ENCODE assay signal across 30 mouse cellular contexts in the genomic region with DNA sequence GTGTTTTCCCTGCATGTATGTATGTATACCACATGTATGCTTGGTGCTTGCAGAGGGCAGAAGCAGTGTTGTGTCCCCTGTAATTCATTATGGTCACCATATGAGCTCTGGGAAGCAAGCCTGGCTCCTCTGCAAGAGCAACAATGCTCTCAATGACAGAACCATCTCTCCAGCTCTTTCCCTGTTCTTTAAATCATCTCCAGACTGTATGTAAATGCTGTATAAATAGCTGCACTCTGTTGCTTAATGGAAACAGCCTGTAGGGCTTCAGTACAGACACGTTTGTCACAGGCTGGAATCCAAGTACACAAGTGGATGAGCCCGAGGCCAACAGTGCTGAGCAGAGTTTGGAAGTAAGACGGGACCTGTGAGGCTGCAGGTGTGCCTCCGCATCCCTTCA. TPM values are rescaled to one million over a fixed set of nuclear protein-coding genes. Genes with fewer than 3 reads are reported as not detected.
A peak's percentile ranks its signal among the peaks of the same experiment; 100 is the strongest.
DNase-seq lines count a peak whose midpoint lies in the region; ATAC-seq and TF ChIP-seq lines count a peak whose summit lies in the region.
"Had no signal": no experiment of that assay in that cellular context is flagged by ENCODE, and none has a peak within 500 bp of the region (broad histone marks: within the 10 kb centered on the region; RNA-seq: fewer than 3 reads in every experiment).

No protein-coding gene starts in this region.

- intact Hi-C loops in left cerebral cortex, postnatal 10 days (cut with DNase I) = no loop called here

- H3K27me3 ChIP-seq in forebrain, postnatal 0 days (ENCODE audit: insufficient read depth, low read length) = no peaks in the 10 kb centered on the region
- no peaks in the 10 kb centered on the region for H3K27me3 ChIP-seq in forebrain, embryonic 13.5 days
- H3K27me3 ChIP-seq in embryonic facial prominence, embryonic 15.5 days = no peaks in the 10 kb centered on the region
- H3K27me3 ChIP-seq: forebrain, embryonic 15.5 days; heart, embryonic 12.5 days; heart, embryonic 15.5 days; hindbrain, embryonic 12.5 days; hindbrain, embryonic 15.5 days had no signal

- TF ChIP-seq POLR2A in brain, embryonic 14.5 days (IDR thresholded peaks at IDR 0.05; ENCODE audit: borderline replicate concordance, extremely low read depth, insufficient read depth, insufficient read length, poor library complexity, severe bottlenecking) = no peak

- H3K36me3 ChIP-seq in forebrain, postnatal 0 days (ENCODE audit: insufficient read depth) = no peaks in the 10 kb centered on the region
- H3K36me3 ChIP-seq in forebrain, embryonic 13.5 days (ENCODE audit: poor library complexity, severe bottlenecking) = no peaks in the 10 kb centered on the region
- H3K36me3 ChIP-seq in embryonic facial prominence, embryonic 15.5 days = no peaks in the 10 kb centered on the region
- H3K36me3 ChIP-seq: forebrain, embryonic 10.5 days; forebrain, embryonic 15.5 days; heart, embryonic 12.5 days; heart, embryonic 15.5 days; hindbrain, embryonic 12.5 days; hindbrain, embryonic 15.5 days had no signal

- no peak overlapping the region for H3K4me3 ChIP-seq in forebrain, postnatal 0 days (ENCODE audit: low read depth, low read length)
- no peak overlapping the region for H3K4me3 ChIP-seq in forebrain, embryonic 13.5 days
- no peak overlapping the region for H3K4me3 ChIP-seq in embryonic facial prominence, embryonic 15.5 days (replicated peaks)
- H3K4me3 ChIP-seq: erythroblast, embryonic 14.5 days; forebrain, embryonic 10.5 days; forebrain, embryonic 15.5 days; gastrocnemius, adult 2 months; heart, embryonic 12.5 days; heart, embryonic 15.5 days; hindbrain, embryonic 12.5 days; hindbrain, embryonic 15.5 days had no signal

- no peak overlapping the region; the same call in 1 of the 2 replicates for H3K27ac ChIP-seq in forebrain, postnatal 0 days (ENCODE audit: low read depth, low read length)
- no peak overlapping the region for H3K27ac ChIP-seq in forebrain, embryonic 13.5 days
- H3K27ac ChIP-seq in embryonic facial prominence, embryonic 15.5 days (replicated peaks) = no peak overlapping the region
- H3K27ac ChIP-seq: forebrain, embryonic 10.5 days; forebrain, embryonic 15.5 days; gastrocnemius, adult 2 months; heart, embryonic 15.5 days; hindbrain, embryonic 12.5 days; hindbrain, embryonic 15.5 days had no signal

- DNase-seq in forebrain, postnatal 0 days = peak; percentile 17
- peak; percentile 7 for DNase-seq in brain, adult 2 months (ENCODE audit: low read depth, low spot score)
- peak; percentile 5 for DNase-seq in brain, embryonic 14.5 days (ENCODE audit: low read depth)
- DNase-seq in left cerebral cortex, postnatal 10 days (ENCODE audit: extremely low spot score in 1 of 2, low spot score in 2 of 2) = no peak
- DNase-seq: adrenal gland, adult 2 months; adrenal gland, postnatal 14 days; cerebellum, adult 18-20 months; cerebellum, postnatal 14 days; gastrocnemius, adult 2 months; gastrocnemius, postnatal 14 days; heart, adult 18-20 months; heart, postnatal 10 days; heart, postnatal 36 days; kidney, adult 2 months had no signal

- H3K9ac ChIP-seq in forebrain, postnatal 0 days = no peak overlapping the region
- H3K9ac ChIP-seq in forebrain, embryonic 13.5 days = no peak overlapping the region
- H3K9ac ChIP-seq in embryonic facial prominence, embryonic 15.5 days = no peak overlapping the region
- H3K9ac ChIP-seq: forebrain, embryonic 15.5 days; heart, embryonic 12.5 days; heart, embryonic 15.5 days; hindbrain, embryonic 12.5 days; hindbrain, embryonic 15.5 days had no signal

- H3K4me1 ChIP-seq in forebrain, postnatal 0 days (ENCODE audit: insufficient read depth) = no peaks in the 10 kb centered on the region
- no peaks in the 10 kb centered on the region for H3K4me1 ChIP-seq in forebrain, embryonic 13.5 days
- peaks cover 9% of the 10 kb centered on the region for H3K4me1 ChIP-seq in embryonic facial prominence, embryonic 15.5 days
- H3K4me1 ChIP-seq: forebrain, embryonic 10.5 days; heart, embryonic 12.5 days; heart, embryonic 15.5 days; hindbrain, embryonic 12.5 days; hindbrain, embryonic 15.5 days had no signal

- no peaks in the 10 kb centered on the region for H3K9me3 ChIP-seq in forebrain, postnatal 0 days (ENCODE audit: low read length)
- no peaks in the 10 kb centered on the region for H3K9me3 ChIP-seq in forebrain, embryonic 13.5 days (replicated peaks)
- no peaks in the 10 kb centered on the region for H3K9me3 ChIP-seq in embryonic facial prominence, embryonic 15.5 days (replicated peaks)
- H3K9me3 ChIP-seq: forebrain, embryonic 15.5 days; heart, embryonic 15.5 days; hindbrain, embryonic 12.5 days; hindbrain, embryonic 15.5 days had no signal

- WGBS in forebrain, postnatal 0 days = 57% methylated on average over 4 of the region's 4 CpGs
- WGBS in forebrain, embryonic 13.5 days = 77% methylated on average over 4 of the region's 4 CpGs
- WGBS in embryonic facial prominence, embryonic 15.5 days = 22% methylated on average over 4 of the region's 4 CpGs

- TF ChIP-seq CTCF in forebrain, postnatal 0 days (IDR thresholded peaks at IDR 0.05; ENCODE audit: low read depth) = no peak
- no peak for TF ChIP-seq CTCF in brain, embryonic 14.5 days (IDR thresholded peaks at IDR 0.05; ENCODE audit: borderline replicate concordance, extremely low read depth, insufficient read depth, insufficient read length)

- ATAC-seq in forebrain, postnatal 0 days = peak; percentile 81
- ATAC-seq in forebrain, embryonic 13.5 days = no peak
- peak; percentile 83 for ATAC-seq in embryonic facial prominence, embryonic 15.5 days (ENCODE audit: insufficient number of reproducible peaks, low FRiP score, low TSS enrichment, low read depth)
- ATAC-seq: CD4-positive, CD25-positive, alpha-beta regulatory T cell, adult 4 months; forebrain, embryonic 15.5 days; intestine, postnatal 0 days had no signal

- H3K4me2 ChIP-seq in forebrain, postnatal 0 days (ENCODE audit: low read depth) = no peak overlapping the region
- no peak overlapping the region for H3K4me2 ChIP-seq in forebrain, embryonic 13.5 days
- no peak overlapping the region for H3K4me2 ChIP-seq in embryonic facial prominence, embryonic 15.5 days (replicated peaks)
- H3K4me2 ChIP-seq: forebrain, embryonic 15.5 days; heart, embryonic 12.5 days; heart, embryonic 15.5 days; hindbrain, embryonic 12.5 days; hindbrain, embryonic 15.5 days had no signal

RNA-seq across cellular contexts. Expression of a gene that starts 54.7 kb away (rescaled TPM):
- total RNA-seq in forebrain, postnatal 0 days (2014; rRNA removed) = not detected in 2 replicates
- polyA plus RNA-seq in forebrain, postnatal 0 days (2015; fragmentation: Nextera tagmentation; extraction: Ambion mirVana) = not detected in 2 replicates
- polyA plus RNA-seq in forebrain, embryonic 13.5 days (2015; fragmentation: Nextera tagmentation; extraction: Ambion mirVana) = not detected in 2 replicates
- polyA plus RNA-seq in brain, embryonic 14.5 days (2012; rRNA removed) = not detected in 2 replicates
- not detected in 2 replicates for polyA plus RNA-seq in embryonic facial prominence, embryonic 15.5 days (2015; fragmentation: Nextera tagmentation; extraction: Ambion mirVana)
- total RNA-seq in left cerebral cortex, postnatal 10 days (2021) = not detected
- total RNA-seq: adrenal gland, adult 2 months; adrenal gland, postnatal 14 days; adrenal gland, postnatal 4 days; gastrocnemius, adult 2 months; gastrocnemius, postnatal 14 days; gastrocnemius, postnatal 4 days; heart, adult 18-20 months; heart, postnatal 10 days; heart, postnatal 36 days; MEL had no signal
- polyA plus RNA-seq: adrenal gland, adult 2 months; C2C12; erythroblast, embryonic 14.5 days; forebrain, embryonic 10.5 days; forebrain, embryonic 15.5 days; frontal cortex, adult 2 months; heart, embryonic 12.5 days; heart, embryonic 15.5 days; hindbrain, embryonic 12.5 days; hindbrain, embryonic 15.5 days; kidney, adult 2 months had no signal

Comparison
In these comparisons a context has a peak if more than half of its experiments do, and no peak if none do; other contexts are left out.
1. DNase-seq: peak in forebrain, postnatal 0 days (single experiment), brain, adult 2 months (single experiment) and brain, embryonic 14.5 days (single experiment); none in left cerebral cortex, postnatal 10 days (0 of 2).